Mouse (Mus musculus): ENCODE measurements around the gene Timm8b.

Timm8b gene

DNA sequence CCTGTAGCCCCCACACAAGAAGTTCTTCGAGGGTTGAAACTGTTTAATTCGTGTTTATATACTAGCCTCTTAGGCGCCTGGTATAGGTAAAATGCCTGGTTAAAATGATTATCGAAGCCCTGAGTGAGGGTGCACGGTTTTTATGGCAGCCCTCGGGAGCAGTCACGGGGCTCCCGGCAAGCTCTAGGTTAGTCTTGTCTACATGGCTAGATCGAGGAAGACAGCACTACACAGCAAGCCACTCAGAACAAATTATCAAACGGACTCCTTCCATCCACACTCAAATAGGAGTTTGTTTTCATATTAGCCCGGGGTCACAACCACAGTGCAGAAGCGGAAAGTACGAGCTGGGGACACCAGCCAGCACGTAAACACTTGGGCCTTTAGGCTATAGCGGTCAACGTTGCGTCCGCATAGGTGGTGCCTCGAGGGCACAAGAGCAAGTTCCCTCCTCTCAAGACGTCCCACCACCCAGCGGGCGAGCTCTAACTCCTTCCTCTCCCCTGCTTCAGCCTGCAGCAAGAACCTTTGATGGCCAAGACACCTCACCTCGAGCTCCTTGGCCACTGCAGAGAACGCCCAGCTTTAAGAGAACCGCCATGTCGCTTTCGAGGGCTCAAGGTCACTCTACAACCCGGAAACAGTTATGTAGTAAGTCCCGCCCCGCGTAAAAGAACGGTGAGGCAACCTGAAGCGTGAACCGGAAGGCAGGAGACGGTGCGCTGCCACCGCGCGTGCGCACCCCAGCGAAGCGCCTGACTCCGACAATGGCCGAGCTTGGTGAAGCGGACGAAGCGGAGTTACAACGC, at the start of gene Timm8b, which contains the start of gene Sdhd:
TSS of gene Timm8b (plus strand) at position 722 of the 809 bp plus-strand sequence.
TSS of gene Sdhd (minus strand) at position 624 of the 809 bp plus-strand sequence.
- peak; percentile 96 for DNase-seq (ENCODE audit: low spot score)

- DNase-seq (ENCODE audit: low spot score), result peak; percentile 81
Observed at GRCm38 (mm10) chr9:50554241-50555093, 49.2 kb upstream of the Timm8b start, which contains the start of gene Il18. Gene Il18 (plus strand): TSS chr9:50554827.

GRCm38 (mm10) chr9:50555094-50555446, 48.6 kb upstream of the Timm8b start, which contains the start of gene Bco2:
Gene Bco2 (minus strand): TSS chr9:50555181.
- no peak for DNase-seq (ENCODE audit: low spot score)

- DNase-seq (ENCODE audit: low spot score), result no peak
Observed at GRCm38 (mm10) chr9:50561145-50561917, 42.4 kb upstream of the Timm8b start, which contains the start of gene Tex12. Gene Tex12 (minus strand): TSS chr9:50561325.

DNA sequence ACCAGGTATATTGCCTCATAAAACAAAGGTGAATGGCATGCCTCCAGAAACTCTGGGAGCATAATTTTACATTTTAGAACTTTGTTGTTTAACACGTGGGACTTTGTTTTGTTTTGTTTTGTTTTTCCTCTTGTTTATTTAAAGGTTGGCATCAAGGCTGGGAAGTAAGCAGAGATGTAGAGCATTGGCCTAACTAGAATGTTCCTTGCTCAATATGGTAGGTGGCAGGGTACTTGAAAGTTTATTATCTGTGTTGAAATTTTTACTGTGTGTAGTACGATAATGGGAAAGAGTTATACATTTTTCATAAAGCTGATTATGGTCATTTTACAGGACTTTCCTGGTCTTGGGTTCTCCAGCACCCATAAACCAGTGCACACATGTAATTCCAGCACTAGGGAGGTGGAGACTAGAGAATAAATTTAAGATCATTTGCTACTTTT, 41.8 kb upstream of the Timm8b start:
- no peak for DNase-seq (ENCODE audit: low spot score)

- DNase-seq (ENCODE audit: low spot score), result no peak
Observed at GRCm38 (mm10) chr9:50565173-50565572, 38.5 kb upstream of the Timm8b start.

GRCm38 (mm10) chr9:50565940-50566339, 37.8 kb upstream of the Timm8b start:
- no peak for DNase-seq (ENCODE audit: low spot score)

DNA sequence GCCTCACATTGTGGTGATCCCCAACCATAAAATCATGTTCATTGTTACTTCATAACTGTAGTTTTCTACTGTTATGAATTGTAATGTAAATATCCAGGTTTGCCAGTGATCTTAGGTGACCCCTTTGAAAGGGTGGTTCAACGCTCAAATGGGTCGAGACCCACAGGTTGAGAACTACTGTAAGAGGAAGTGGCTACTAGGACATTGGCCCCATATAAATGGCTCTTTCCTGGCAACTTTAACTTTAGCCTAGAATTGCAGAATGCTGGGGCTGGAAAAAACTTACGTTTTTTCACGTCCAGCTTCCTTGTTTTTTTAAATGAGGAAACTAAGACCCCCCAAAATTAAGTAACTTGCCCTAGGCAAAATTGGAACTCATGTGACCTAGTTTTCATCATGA, 36.3 kb upstream of the Timm8b start:
- DNase-seq (ENCODE audit: low spot score), result no peak

DNA sequence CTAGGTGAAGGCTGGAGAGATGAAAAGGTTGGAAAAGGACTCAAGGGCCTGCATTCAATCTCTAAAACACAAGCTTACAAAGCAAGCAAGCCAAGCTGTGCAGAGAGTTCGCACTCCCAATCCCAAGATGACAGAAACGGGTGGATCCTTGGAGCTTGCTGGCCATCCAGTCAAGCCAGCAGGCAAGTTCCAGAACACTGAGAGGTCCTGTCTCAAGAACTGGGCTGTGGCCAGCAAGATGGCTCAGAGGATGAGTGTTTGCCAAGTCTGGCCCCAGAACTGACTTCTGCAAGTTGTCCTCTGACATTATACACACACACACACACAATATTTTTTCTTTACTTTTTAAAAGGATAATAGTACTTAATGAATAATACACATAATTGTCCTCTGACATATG, 35.8 kb upstream of the Timm8b start:
- no peak for DNase-seq (ENCODE audit: low spot score)

DNA sequence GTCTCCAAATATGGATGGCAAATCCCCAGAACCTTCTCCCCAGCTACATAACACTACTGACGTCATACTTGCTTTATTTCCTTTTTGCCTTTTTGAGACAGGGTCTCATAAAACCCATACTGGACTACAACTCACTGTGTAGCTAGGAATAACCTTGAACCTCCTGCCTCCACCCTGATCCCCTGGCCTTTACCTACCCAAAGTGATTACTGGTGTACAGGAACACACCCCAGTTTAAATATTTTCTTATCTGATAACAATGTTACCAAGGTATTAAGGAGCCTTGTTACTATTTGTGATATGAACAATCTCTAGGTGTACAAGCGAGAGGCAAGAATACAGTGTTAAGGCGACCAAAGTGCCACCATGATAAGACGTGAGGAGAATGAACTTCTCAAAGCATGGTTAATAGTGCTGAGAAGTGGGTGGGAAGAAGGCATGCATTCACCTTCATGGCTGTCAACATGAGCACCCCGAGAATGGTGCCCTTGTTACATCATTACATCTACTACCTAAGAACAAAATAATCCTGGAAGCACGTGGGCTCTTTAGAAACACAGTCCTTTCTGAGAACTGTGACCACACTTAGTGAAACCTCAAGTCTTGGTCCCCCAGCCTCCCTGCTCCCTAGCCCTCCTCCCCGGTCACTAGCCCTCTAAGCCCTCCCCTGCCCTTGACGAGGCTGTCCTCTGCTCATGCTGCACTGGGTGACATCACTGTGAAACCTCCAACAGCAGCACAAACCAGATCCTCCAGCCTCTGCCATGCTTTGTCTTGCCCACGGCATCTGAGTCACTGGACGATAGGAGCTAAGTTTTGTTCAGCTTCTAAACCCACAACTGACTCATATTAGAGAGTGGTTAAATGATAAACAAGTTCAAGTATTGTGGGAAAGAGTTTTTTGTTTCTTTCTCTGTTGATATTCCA, 33.8 kb upstream of the Timm8b start:
- no peak for DNase-seq (ENCODE audit: low spot score)

DNA sequence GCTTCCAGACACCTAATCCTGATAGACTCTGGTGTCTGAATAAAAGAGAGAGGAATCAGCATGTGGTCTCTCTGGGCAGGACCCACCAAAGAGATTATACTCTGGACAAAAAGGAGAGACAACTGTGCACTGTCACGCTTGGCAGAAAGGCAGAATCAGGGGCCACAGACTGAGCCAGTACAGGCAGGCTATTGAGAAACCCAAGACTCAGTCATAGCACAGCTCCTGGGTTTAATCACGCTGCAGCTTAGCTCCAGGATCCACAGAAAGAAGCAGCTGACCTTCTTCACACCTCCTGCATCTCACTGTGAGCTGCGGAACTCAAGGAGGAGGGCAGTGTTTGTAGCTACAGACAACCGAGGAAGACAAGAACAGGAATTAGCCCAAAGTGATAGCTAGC, 23.3 kb upstream of the Timm8b start:
- DNase-seq (ENCODE audit: low spot score), result no peak

DNA sequence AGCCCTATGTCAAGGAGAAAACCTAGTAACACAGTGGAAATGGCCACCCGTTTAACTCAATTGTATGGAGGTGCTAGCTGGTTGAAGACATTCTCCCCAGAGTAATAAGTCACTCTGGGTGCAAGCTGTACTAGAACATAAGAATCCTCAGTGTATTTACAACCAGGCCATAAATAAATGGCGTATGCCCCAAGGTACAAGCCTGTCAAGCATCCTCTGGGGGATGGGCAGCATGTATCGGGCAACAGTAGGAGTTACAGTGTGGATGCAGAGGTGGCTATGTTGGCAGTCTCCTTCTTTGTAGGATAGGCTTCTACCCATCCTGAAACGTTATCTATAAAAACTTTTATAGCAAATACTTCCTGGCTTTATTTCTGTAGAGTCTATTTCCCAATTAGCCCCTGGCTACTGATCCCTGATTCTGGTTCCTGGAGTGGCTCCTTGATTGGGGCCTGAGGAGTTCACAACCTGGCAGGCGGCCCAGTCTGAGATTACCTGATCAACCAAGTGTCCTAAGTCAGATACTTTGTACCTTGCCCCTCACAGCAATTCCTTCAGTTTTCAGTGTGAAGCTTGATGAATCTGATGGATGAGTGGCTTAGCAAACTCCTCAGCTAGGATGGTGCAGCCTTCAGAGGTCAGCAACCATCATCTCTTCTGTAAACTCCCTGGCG, 18.4 kb upstream of the Timm8b start:
- DNase-seq (ENCODE audit: low spot score), result no peak

DNA sequence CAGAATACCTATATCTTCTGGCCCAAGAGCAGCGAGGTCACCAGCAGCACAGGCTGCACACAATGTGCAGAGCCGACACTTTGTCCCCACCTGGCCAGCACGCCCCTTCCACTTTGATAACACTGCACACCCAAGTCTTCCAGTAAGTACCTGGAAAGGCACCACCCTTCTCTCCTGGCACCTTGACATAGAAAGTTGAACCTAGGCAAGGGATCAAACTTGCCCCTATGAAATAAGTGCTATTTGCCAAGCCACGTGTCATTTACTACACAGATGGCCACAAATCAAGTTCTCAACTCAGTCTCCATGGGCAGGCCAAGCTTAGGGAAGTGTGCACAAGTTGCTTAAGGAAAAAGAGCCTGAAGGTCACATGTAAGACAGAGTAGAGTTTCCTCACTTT, 16.8 kb upstream of the Timm8b start:
- no peak for DNase-seq (ENCODE audit: low spot score)

GRCm38 (mm10) chr9:50590856-50591518, 12.7 kb upstream of the Timm8b start:
- DNase-seq (ENCODE audit: low spot score), result no peak

DNA sequence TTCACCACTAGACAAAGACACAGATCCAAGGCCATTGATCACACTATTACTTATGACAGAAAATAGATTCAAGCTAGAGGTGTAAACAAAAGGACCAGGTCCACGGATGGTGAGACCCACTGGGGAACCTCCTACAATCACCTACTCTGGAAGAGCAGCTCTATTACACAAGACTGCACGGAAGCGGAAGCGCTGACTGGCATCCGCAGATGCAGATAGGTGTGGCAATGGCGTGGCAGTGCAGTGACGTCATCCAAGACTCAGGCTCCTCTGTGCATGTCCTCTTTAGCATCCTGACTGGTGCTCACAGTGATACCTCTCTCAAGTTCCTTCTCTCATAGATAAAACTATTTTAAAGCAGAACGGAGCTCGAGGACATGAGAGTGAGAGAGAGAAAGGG, 10.8 kb upstream of the Timm8b start:
- no peak for DNase-seq (ENCODE audit: low spot score)

DNA sequence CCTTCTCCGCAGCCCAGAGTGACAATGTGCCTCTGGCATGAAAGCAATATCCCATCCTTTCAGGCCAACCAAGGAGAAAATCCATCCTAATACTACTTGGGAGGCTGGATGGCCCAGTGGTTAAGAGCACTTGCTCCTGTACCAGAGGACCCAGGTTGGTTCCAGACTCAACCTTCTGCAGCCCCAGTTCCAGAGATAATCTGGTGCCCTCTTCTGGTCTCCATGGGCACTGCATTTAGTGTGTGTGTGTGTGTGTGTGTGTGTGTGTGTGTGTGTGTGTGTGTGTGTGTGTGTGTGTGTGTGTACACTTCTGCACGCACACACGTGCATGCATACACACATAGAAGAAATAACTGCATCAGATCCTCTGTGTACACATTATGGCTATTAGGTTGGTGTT, 10.2 kb upstream of the Timm8b start:
- no peak for DNase-seq (ENCODE audit: low spot score)

DNA sequence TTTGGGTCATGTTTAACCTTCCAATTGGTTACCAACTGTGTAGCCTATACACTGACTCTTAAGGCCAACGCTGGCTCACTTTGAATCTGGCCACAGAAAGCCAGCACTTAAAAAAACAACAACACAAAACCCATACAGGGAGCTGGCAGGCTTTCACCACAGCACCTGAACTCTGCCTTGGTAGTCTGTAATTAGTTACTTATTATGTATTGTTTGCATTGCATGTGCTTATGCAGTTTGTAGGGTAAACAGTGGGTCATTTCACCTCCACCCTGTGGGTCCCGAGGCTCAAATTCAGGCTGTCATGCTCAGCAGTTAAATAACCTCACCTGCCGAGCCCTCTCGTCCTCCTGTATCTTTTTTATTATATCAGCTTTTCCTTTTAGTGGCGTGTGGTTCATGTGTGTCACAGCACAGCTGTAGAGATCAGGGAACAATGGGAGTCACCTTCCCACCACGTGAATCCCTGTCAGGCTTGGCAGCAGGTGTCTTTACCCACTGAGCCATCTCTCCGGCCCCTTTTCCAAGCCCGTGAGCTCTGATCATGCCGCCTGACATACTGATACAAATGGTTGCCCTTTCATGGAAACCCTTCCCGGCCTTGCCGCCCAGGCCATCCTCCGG, 8.8 kb upstream of the Timm8b start:
- no peak for DNase-seq (ENCODE audit: low spot score)

DNA sequence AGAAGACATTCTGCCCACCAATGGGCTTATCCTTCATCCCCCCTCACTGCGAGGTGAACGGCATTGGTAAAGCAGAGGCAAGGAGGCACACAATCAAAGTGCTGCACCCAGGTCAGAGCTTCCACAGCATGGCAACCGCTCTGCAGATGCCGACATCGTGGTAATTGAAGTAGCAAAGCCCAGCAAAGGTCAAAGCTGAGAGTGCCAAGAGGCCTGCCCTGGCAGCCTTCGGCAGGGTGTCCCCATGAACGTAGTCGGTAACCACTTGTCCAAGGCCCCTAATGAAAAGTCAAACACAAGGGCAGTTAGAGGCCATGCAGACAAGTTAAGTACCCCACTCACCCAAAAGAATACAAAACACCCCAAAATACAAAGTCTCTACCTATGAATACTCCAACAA, 6.7 kb upstream of the Timm8b start:
- no peak for DNase-seq (ENCODE audit: low spot score)

DNA sequence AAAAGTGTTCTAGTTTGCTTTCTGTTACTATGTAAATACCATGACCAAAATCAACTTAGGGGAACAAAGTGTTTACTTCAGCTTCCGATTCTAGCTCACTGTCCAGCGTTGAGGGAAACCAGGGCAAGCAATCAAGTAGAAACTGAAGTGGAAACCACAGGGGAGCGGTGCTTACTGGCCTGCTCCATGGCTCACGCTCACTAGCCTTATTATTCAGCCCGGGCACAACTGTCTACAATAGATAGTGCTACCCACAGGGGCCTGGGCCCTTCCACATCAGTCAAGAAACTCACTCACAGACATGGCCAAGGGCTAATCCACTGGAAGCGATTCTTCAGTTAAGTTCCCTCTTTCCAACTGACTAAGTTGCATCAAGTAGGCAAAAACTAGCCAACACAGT, 2.2 kb upstream of the Timm8b start:
- DNase-seq (ENCODE audit: low spot score), result no peak

Measured in layer of hippocampus, adult 11-12 months (tissue).